Mouse (Mus musculus): Measurements from ENCODE around the gene Tbc1d13. TPM values are rescaled to one million over a fixed set of nuclear protein-coding genes. Genes with fewer than 3 reads are reported as not detected.

The Tbc1d13 gene
- polyA plus RNA-seq (2012; rRNA removed), result 24.4 and 26.2 TPM in 2 replicates

DNA sequence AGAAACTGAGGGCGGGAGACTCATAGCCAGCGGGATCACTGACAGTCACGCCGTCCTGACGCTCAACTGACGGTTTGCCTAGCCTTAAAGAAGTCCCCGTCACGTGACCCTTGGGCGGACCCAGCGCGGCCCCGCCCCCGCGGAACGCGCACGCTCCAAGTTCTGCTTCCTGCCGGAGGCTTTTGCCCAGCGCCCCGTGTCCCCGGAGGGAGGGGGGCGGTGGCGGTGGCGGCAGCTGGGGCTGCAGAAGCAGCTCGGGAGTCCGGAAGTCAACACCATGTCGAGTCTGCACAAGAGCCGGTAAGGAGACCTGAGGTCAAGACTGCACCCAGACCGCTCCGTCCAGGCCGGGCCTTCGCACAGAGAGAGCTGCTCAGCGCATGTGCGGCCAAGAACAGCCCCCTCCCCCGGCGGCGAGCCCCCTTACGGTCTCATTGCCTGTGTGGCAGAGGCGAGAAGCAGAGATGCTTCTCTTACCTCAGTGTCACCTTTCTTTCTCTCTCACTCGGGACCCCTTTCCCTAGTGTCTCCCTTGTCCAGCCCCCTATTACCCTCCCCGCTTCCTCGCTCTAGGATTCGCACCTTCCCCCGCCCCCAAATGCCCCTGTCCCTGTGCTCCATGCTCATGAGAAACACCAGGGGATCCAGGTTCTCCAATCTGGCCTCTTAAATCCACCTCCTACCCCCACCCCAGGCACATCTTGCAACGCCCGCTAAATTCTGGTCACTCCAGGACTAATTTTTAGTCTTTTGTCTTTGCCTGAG lies at the start of gene Tbc1d13:
TSS of gene Tbc1d13 (plus strand) at position 134 of the 765 bp plus-strand sequence.
- TF ChIP-seq CTCF (IDR thresholded peaks at IDR 0.05; ENCODE audit: control insufficient read depth, insufficient read depth, insufficient replicate concordance, low read depth, low read length) (no peak), POLR2A (IDR thresholded peaks at IDR 0.05; ENCODE audit: control insufficient read depth, low read depth, low read length) (peak; percentile 100)
- H3K36me3 ChIP-seq (ENCODE audit: control insufficient read depth, insufficient read depth, low read length), result peaks cover 2% of the 10 kb centered on the region; the same call in 1 of the 2 replicates
- H3K4me3 ChIP-seq (ENCODE audit: control insufficient read depth, low read depth, low read length), result peak within 1 kb of the TSS; percentile 99

DNA sequence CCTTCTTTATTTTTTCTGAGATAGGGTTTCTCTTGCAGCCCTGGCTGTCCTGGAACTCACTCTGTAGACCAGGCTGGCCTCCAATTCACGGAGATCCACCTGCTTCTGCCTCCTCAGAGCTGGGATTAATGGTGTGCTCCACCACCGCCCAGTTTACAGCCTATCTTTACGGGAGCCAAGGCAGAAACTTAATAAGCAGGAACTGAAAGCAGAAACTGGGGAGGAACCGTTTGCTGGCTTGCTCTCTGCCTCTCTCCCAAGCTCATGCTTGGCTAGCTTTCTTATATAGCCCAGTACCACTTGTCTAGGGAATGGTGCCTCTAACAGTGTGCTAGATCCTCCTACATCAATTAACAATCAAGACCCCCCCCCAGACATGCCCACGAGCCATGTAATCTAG lies 49.4 kb upstream of the Tbc1d13 start:
- H3K27me3 ChIP-seq (ENCODE audit: control insufficient read depth, insufficient read depth, low read length), result no peaks in the 10 kb centered on the region
- H3K4me3 ChIP-seq (ENCODE audit: control insufficient read depth, low read depth, low read length), result no peak overlapping the region
- H3K36me3 ChIP-seq (ENCODE audit: control insufficient read depth, insufficient read depth, low read length), result no peaks in the 10 kb centered on the region
- TF ChIP-seq POLR2A (IDR thresholded peaks at IDR 0.05; ENCODE audit: control insufficient read depth, low read depth, low read length), result no peak
- no peak for TF ChIP-seq CTCF (IDR thresholded peaks at IDR 0.05; ENCODE audit: control insufficient read depth, insufficient read depth, insufficient replicate concordance, low read depth, low read length)
- H3K4me1 ChIP-seq (ENCODE audit: control insufficient read depth, insufficient read depth, low read length), result peaks cover 6% of the 10 kb centered on the region
- no peak overlapping the region for H3K27ac ChIP-seq (ENCODE audit: control insufficient read depth, insufficient read depth, low read depth, low read length)

More for the DNA sequence above, at the start of gene Tbc1d13:
- peak within 1 kb of the TSS; percentile 99 for H3K27ac ChIP-seq (ENCODE audit: control insufficient read depth, insufficient read depth, low read depth, low read length)
- H3K27me3 ChIP-seq (ENCODE audit: control insufficient read depth, insufficient read depth, low read length), result no peaks in the 10 kb centered on the region
- peaks cover 10% of the 10 kb centered on the region for H3K4me1 ChIP-seq (ENCODE audit: control insufficient read depth, insufficient read depth, low read length)

DNA sequence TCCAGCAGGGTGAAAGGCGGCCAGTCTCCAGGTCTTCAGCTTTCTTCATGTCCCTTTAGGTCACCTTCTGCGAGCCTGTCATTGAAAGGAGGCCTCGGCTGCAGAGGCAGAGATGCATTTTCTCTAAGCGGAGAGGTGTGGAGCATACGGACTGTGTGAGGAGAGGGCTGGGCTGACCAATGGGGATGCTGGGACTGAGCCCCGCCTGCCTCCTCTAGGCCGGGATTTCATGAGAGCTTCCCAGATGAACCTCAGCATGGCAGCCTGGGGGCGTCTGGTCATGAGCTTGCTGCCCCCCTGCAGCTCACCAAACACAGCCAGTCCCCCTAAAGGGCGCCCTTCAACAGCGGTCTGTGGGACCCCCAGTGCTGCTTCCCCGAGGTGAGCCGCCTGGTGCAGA lies 48.9 kb upstream of the Tbc1d13 start:
- H3K27ac ChIP-seq (ENCODE audit: control insufficient read depth, insufficient read depth, low read depth, low read length), result no peak overlapping the region
- no peak overlapping the region for H3K4me3 ChIP-seq (ENCODE audit: control insufficient read depth, low read depth, low read length)

DNA sequence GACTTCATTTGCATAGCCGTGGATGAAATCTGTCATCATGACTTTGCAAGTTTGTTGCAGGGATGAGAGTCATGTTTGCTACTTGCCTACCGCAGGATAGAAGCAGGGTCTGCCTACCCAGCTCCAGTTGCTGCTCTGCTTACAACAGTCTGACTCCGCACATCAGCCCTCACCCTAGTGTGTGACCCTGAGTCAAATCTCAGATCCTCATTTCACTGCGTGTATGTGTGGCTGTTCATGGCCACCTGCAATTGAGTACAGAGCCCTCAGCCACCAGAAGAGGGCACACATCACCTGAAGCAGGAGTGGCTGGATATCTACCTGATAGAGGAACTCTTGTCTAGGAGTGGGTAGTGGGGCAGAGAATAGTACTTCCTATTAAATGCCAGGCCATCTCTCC lies 46.2 kb upstream of the Tbc1d13 start:
- H3K27me3 ChIP-seq (ENCODE audit: control insufficient read depth, insufficient read depth, low read length), result no peaks in the 10 kb centered on the region
- H3K27ac ChIP-seq (ENCODE audit: control insufficient read depth, insufficient read depth, low read depth, low read length), result no peak overlapping the region
- H3K36me3 ChIP-seq (ENCODE audit: control insufficient read depth, insufficient read depth, low read length), result no peaks in the 10 kb centered on the region
- TF ChIP-seq POLR2A (IDR thresholded peaks at IDR 0.05; ENCODE audit: control insufficient read depth, low read depth, low read length), result no peak
- TF ChIP-seq CTCF (IDR thresholded peaks at IDR 0.05; ENCODE audit: control insufficient read depth, insufficient read depth, insufficient replicate concordance, low read depth, low read length), result no peak
- H3K4me1 ChIP-seq (ENCODE audit: control insufficient read depth, insufficient read depth, low read length), result peaks cover 6% of the 10 kb centered on the region
- H3K4me3 ChIP-seq (ENCODE audit: control insufficient read depth, low read depth, low read length), result no peak overlapping the region

More for the DNA sequence above, 48.9 kb upstream of the Tbc1d13 start:
- Histone ChIP-seq H3K27me3 (ENCODE audit: control insufficient read depth, insufficient read depth, low read length) (no peaks in the 10 kb centered on the region), H3K4me1 (ENCODE audit: control insufficient read depth, insufficient read depth, low read length) (peaks cover 6% of the 10 kb centered on the region), H3K36me3 (ENCODE audit: control insufficient read depth, insufficient read depth, low read length) (no peaks in the 10 kb centered on the region)
- TF ChIP-seq POLR2A (IDR thresholded peaks at IDR 0.05; ENCODE audit: control insufficient read depth, low read depth, low read length), result no peak
- TF ChIP-seq CTCF (IDR thresholded peaks at IDR 0.05; ENCODE audit: control insufficient read depth, insufficient read depth, insufficient replicate concordance, low read depth, low read length), result no peak

DNA sequence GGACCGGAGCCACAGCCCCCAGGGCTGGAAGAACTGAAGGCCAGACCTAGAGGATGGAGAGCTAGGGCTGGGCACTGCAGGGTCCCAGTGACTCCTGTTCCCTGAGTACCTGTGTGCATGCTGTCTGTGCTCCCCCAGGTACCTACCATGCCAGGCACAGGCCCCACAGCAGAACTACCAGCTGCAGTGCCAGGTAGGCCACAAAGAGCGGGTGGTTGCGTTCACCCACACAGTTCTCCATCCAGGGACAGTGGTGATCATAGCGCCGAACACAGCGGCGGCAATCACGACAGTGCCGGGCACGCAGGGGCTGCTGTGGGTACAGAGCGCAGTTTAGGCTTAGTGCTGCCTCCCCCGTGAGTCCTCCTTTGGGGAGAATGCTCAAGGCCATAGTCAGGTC lies 42.0 kb upstream of the Tbc1d13 start:
- TF ChIP-seq CTCF (IDR thresholded peaks at IDR 0.05; ENCODE audit: control insufficient read depth, insufficient read depth, insufficient replicate concordance, low read depth, low read length), result no peak
- Histone ChIP-seq H3K27ac (ENCODE audit: control insufficient read depth, insufficient read depth, low read depth, low read length) (no peak overlapping the region), H3K4me3 (ENCODE audit: control insufficient read depth, low read depth, low read length) (no peak overlapping the region)

DNA sequence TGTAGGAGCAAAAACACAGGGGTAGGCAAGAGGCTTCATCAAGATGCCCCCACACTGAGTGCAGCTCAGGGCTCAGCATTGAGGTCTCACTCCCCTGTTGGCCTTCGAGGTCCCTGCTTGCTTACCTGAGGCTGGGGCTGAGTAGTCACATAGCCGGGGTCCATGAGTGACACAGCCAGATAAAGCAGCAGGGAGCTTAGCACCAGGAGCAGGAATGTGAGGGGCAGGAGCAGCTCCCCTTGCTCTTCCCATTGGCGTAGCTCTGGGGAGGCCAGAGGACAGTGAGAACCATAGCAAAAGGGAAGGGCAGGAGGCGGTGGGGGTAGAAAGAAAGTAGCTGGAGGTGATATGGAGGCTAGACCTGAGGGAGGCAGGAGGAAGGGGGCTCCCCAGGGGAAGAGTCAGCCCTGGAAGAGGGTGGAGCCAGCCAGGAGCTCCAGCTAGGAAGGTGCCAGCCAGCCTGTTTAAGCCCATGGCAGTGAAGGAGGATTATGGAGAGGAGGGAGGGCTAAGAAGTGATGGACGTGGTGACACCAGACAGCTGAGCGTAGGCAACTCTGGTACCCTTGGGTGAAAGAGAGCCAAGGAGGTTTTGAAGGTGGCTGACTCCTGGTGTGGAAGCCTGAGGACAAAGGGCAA lies 41.1 kb upstream of the Tbc1d13 start:
- Histone ChIP-seq H3K4me3 (ENCODE audit: control insufficient read depth, low read depth, low read length) (peak overlapping the region; percentile 81), H3K36me3 (ENCODE audit: control insufficient read depth, insufficient read depth, low read length) (no peaks in the 10 kb centered on the region), H3K27ac (ENCODE audit: control insufficient read depth, insufficient read depth, low read depth, low read length) (no peak overlapping the region), H3K4me1 (ENCODE audit: control insufficient read depth, insufficient read depth, low read length) (peaks cover 11% of the 10 kb centered on the region), H3K27me3 (ENCODE audit: control insufficient read depth, insufficient read depth, low read length) (no peaks in the 10 kb centered on the region)
- no peak for TF ChIP-seq CTCF (IDR thresholded peaks at IDR 0.05; ENCODE audit: control insufficient read depth, insufficient read depth, insufficient replicate concordance, low read depth, low read length)

More for the DNA sequence above, 42.0 kb upstream of the Tbc1d13 start:
- Histone ChIP-seq H3K4me1 (ENCODE audit: control insufficient read depth, insufficient read depth, low read length) (peaks cover 11% of the 10 kb centered on the region), H3K36me3 (ENCODE audit: control insufficient read depth, insufficient read depth, low read length) (no peaks in the 10 kb centered on the region), H3K27me3 (ENCODE audit: control insufficient read depth, insufficient read depth, low read length) (no peaks in the 10 kb centered on the region)

DNA sequence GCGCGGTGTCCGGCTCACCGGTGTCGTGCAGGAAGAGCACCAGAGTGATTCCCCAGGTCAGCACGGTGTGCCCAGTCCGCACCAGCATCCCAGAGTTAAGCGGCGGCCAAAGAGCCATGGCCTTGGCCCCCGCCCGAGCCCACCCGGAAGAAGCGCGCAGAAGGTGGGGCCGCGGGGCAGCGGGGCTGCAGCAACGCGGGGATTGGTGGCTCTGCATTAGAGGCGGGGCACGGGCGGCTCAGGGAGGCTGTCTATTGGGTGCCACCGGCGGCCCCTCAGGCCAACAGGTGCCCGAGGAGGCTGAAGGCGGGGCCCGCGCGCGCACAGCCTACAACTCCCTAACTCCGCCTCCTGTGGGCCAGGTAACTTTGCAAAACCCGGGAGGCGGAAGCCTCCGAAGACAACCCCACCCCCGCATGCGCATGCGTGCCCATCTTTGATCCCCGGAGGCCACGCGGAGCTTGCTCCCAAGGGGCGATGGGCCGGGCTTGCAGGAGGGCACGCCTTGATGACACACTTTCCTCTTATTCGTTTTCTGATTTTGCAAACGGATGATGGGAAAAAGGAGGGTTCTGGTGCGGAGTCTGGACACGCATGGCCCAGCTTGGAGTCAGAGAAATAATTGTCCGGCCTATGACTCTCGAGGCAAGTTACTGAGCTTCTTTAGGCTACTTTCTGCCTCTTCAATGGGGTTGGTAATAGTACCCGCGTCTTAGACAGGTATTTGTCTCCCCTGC lies 39.9 kb upstream of the Tbc1d13 start, which contains the start of gene Zdhhc12:
TSS of gene Zdhhc12 (minus strand) at position 178 of the 737 bp plus-strand sequence.
- no peak for TF ChIP-seq CTCF (IDR thresholded peaks at IDR 0.05; ENCODE audit: control insufficient read depth, insufficient read depth, insufficient replicate concordance, low read depth, low read length)
- peak; percentile 34; the same call in 1 of the 2 replicates for TF ChIP-seq POLR2A (IDR thresholded peaks at IDR 0.05; ENCODE audit: control insufficient read depth, low read depth, low read length)
- no peaks in the 10 kb centered on the region for H3K36me3 ChIP-seq (ENCODE audit: control insufficient read depth, insufficient read depth, low read length)
- peaks cover 11% of the 10 kb centered on the region for H3K4me1 ChIP-seq (ENCODE audit: control insufficient read depth, insufficient read depth, low read length)

More for the DNA sequence above, 39.9 kb upstream of the Tbc1d13 start, which contains the start of gene Zdhhc12:
- Histone ChIP-seq H3K27me3 (ENCODE audit: control insufficient read depth, insufficient read depth, low read length) (no peaks in the 10 kb centered on the region), H3K27ac (ENCODE audit: control insufficient read depth, insufficient read depth, low read depth, low read length) (peak within 1 kb of the TSS; percentile 21), H3K4me3 (ENCODE audit: control insufficient read depth, low read depth, low read length) (peak within 1 kb of the TSS; percentile 81)
